Mouse (Mus musculus) liver, adult 10 weeks (tissue): ENCODE data around the gene Ifna1. TPM values are rescaled to one million over a fixed set of nuclear protein-coding genes. Genes with fewer than 3 reads are reported as not detected.

ENCODE experiments used
- polyA plus RNA-seq: library from polyadenylated mRNA; stranded (reverse); fragments of 350-450 nt; fragmentation: Illumina TruSeq; extraction: RNeasy Lipid Tissue Mini Kit (QIAGEN cat#74804); gene quantifications from one replicate; pipeline ENCODE4 v1.2.3, GENCODE M21; 2014; ENCODE audit warnings: low read depth, low replicate concordance

Ifna1 gene
- polyA plus RNA-seq: not detected

DNA sequence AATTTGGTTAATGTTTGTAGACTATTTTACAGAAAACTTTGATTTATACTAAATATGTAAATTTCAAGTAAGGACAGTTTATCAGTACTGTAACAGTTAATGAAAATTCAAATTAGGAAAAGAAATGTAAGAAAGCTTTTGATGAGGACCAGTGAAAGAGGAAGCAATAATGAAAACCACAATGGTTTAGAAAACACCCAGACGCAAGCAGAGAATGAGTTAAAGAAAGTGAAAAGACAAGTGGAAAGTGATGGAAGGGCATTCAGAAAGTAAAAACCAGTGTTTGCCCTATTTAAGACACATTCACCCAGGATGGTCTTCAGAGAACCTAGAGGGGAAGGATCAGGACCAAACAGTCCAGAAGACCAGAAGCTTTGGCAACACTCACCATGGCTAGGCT is at the start of gene Ifna1:
Gene Ifna1 (plus strand): TSS at position 390 of the 400 bp plus-strand sequence.

DNA sequence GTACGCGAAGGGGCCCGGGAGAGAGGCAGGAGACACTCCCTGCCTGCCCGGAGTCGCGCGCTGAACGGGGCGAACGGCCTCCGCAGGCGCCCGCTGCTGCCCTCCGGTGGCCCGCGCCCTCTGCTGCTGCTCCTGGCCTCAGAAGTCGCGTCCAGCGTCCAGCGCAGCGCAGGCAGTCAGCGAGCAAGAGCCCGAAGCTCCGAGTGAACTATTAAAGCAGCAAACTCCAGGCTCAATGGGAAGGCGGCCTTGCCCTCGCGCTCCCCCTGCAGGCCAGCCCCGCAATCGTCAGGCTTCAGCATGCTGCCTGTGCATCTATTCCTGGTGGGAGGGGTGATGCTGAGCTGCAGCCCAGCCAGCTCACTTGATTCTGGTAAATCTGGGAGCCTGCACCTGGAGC is 46.9 kb upstream of the Ifna1 start, which contains the start of gene Gm13287:
Gene Gm13287 (plus strand): TSS at position 301 of the 400 bp plus-strand sequence.

GRCm38 (mm10) chr4:88805231-88805630 is 44.7 kb upstream of the Ifna1 start, which contains the start of gene Gm13288:
Gene Gm13288 (plus strand): TSS chr4:88805531.

GRCm38 (mm10) chr4:88815928-88816327 is 34.0 kb upstream of the Ifna1 start, which contains the start of gene Ifna7:
Gene Ifna7 (plus strand): TSS chr4:88816228.

GRCm38 (mm10) chr4:88819659-88820058 is 30.2 kb upstream of the Ifna1 start, which contains the start of gene Ifna11:
Gene Ifna11 (plus strand): TSS chr4:88819959.

DNA sequence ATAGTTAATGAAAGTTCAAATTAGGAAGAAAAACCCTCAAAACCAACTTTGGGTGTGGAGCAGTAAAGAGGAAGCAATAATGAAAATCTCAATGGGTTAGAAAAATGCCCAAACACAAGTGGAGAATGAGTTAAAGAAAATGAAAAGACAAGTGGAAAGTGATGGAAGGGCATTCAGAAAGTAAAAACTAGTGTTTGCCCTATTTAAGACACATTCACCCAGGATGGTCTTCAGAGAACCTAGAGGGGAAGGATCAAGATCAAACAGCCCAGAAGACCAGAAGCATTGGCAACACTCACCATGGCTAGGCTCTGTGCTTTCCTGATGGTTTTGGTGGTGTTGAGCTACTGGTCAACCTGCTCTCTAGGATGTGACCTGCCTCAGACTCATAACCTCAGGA is 22.8 kb upstream of the Ifna1 start, which contains the start of gene Ifna6:
Gene Ifna6 (plus strand): TSS at position 301 of the 400 bp plus-strand sequence.

GRCm38 (mm10) chr4:88835225-88835624 is 14.7 kb upstream of the Ifna1 start, which contains the start of gene Ifna5:
Gene Ifna5 (plus strand): TSS chr4:88835525.

DNA sequence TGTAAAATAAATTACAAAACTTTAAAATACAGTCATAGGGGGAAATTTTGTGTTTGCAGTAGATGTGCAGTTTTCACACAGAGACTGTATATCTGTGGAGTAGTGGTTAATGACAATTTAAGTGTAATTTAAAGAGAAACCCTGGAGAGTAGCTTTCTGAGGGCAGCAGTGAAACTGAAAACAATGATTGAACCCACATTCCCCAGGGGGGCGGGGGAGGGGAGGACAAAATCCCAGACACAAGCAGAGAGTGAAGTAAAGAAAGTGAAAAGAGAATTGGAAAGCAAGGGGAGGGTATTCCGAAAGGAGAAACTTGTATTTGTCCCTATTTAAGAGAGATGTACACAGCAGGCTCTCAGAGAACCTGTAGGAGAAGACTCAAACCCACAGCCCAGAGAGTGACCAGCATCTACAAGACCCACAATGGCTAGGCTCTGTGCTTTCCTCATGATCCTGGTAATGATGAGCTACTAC is 8.4 kb upstream of the Ifna1 start, which contains the start of gene Ifna4:
Gene Ifna4 (plus strand): TSS at position 424 of the 474 bp plus-strand sequence.

GRCm38 (mm10) chr4:88880101-88880500 is 30.2 kb downstream of the Ifna1 start, which contains the start of gene Ifne:
Gene Ifne (minus strand): TSS chr4:88880201.

Other genes with a start within 250 kb of the Ifna1 start
- gene Ifna12, start 246.7 kb upstream of the Ifna1 start, polyA plus RNA-seq: not detected
- gene C87499, start 215.7 kb upstream of the Ifna1 start, polyA plus RNA-seq: not detected
- not detected for gene Ifna13, start 205.6 kb upstream of the Ifna1 start, polyA plus RNA-seq
- gene Ifna16, start 173.2 kb upstream of the Ifna1 start, polyA plus RNA-seq: not detected
- not detected for gene Ifna2, start 166.2 kb upstream of the Ifna1 start, polyA plus RNA-seq
- not detected for gene Ifnab, start 158.7 kb upstream of the Ifna1 start, polyA plus RNA-seq
- not detected for gene Gm26566, start 128.3 kb upstream of the Ifna1 start, polyA plus RNA-seq
- 58.1 TPM for gene Klhl9, start 127.6 kb upstream of the Ifna1 start, polyA plus RNA-seq
- not detected for gene Gm13271, start 95.2 kb upstream of the Ifna1 start, polyA plus RNA-seq
- not detected for gene Gm13283, start 90.0 kb upstream of the Ifna1 start, polyA plus RNA-seq
- gene Gm13290, start 76.3 kb upstream of the Ifna1 start, polyA plus RNA-seq: not detected
- gene Gm13289, start 73.2 kb upstream of the Ifna1 start, polyA plus RNA-seq: not detected
- not detected for gene Gm13272, start 70.2 kb upstream of the Ifna1 start, polyA plus RNA-seq
- not detected for gene Ifnz, start 68.0 kb upstream of the Ifna1 start, polyA plus RNA-seq
- gene Gm13276, start 64.4 kb upstream of the Ifna1 start, polyA plus RNA-seq: not detected
- not detected for gene Gm13277, start 61.5 kb upstream of the Ifna1 start, polyA plus RNA-seq
- not detected for gene Gm13278, start 58.5 kb upstream of the Ifna1 start, polyA plus RNA-seq
- not detected for gene Gm13275, start 55.6 kb upstream of the Ifna1 start, polyA plus RNA-seq
- not detected for gene Gm13279, start 52.7 kb upstream of the Ifna1 start, polyA plus RNA-seq
- gene Gm13285, start 50.4 kb upstream of the Ifna1 start, polyA plus RNA-seq: not detected
- not detected for gene Gm13287, start 46.8 kb upstream of the Ifna1 start, polyA plus RNA-seq
- gene Gm13288, start 44.6 kb upstream of the Ifna1 start, polyA plus RNA-seq: not detected
- gene Ifna7, start 33.9 kb upstream of the Ifna1 start, polyA plus RNA-seq: not detected
- not detected for gene Ifna11, start 30.1 kb upstream of the Ifna1 start, polyA plus RNA-seq
- not detected for gene Ifna6, start 22.7 kb upstream of the Ifna1 start, polyA plus RNA-seq
- gene Ifna5, start 14.6 kb upstream of the Ifna1 start, polyA plus RNA-seq: not detected
- gene Ifna4, start 8.2 kb upstream of the Ifna1 start, polyA plus RNA-seq: not detected
- gene Ifne, start 30.1 kb downstream of the Ifna1 start, polyA plus RNA-seq: not detected